Mouse (Mus musculus) erythroblast, embryonic 14.5 days (primary cell): Measurements from ENCODE around the gene A630001G21Rik.

ENCODE experiments used
- GATA1 ChIP-seq: IDR thresholded peaks from 2 replicates; pipeline ENCODE4 v1.6.1; 2012; ENCODE audit warnings: low read length, inconsistent platforms, mixed read lengths
- TAL1 ChIP-seq: IDR thresholded peaks from 3 replicates; pipeline ENCODE4 v1.6.1; 2012; ENCODE audit warnings: low read length, inconsistent platforms, mixed read lengths

DNA sequence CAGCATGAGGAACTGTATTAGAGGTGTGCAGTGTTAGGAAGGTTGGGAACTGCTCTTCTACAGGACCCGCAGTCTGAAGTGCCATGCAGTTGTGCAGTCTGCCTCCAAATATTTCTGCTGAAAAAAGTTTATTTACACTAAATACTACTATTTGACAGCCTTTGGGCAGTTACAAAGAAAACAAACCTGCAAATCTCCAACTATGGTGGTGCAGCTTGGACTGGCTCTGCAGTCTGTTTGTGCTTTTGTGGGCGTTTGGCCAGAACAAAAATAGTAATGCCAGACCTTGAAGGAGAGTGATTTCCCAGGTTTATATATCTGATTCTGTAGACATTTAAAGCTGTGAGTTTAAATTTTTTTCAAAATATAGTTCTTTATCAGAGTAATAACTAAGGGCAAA, 31.9 kb upstream of the A630001G21Rik start:
- TF ChIP-seq GATA1 (no peak), TAL1 (no peak)
